Mouse (Mus musculus): ENCODE measurements around the gene Ncln.

DNA sequence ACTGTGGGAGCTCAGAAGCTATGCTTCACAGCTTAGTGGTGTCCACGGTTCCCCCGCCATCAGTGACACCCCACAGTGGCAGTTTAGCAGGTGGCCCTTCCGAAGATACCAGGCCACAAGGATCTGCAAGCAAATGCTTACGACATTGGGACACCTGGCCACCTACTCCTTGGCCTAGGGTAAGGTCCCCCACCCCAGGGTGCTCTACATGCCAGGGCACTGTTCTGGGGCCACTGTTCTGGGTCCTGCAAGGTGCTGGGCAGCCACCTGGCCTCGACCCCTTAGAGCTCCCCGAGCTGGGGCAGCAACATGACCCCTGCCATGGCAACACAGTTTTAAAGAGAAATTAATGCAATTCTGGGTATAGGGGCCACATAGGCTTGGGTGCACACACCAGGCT is 1.0 kb downstream of the Ncln start:
- TF ChIP-seq GATA1 (IDR thresholded peaks at IDR 0.05; ENCODE audit: borderline replicate concordance, low read length) (no peak), FLI1 (IDR thresholded peaks at IDR 0.05; ENCODE audit: low read length) (no peak)

Data from megakaryocyte, embryonic 14.5 days (primary cell).